Mouse (Mus musculus) common myeloid progenitor, adult 5-6 weeks (primary cell): ENCODE results near the gene Obox5. TPM values are rescaled to one million over a fixed set of nuclear protein-coding genes. Genes with fewer than 3 reads are reported as not detected.
"Not testable (repeated sequence)": the region's sequence is repeated elsewhere in the genome, so short reads cannot be mapped to it uniquely, and the experiment has no call there.

Experiments
- ATAC-seq: replicated peaks from 2 replicates; pipeline ENCODE4 v1.8.0; 2016; ENCODE audit warnings: low read depth, mild to moderate bottlenecking, moderate TSS enrichment, inconsistent platforms; ENCODE audit not compliant: poor library complexity, severe bottlenecking
- total RNA-seq: library from RNA; stranded (forward); fragments of 200-1000, 187-1606 nt; gene quantifications from 2 replicates; pipeline ENCODE4 v1.2.3, GENCODE M21; 2017

Obox5 gene
- not detected in 2 replicates for total RNA-seq

DNA sequence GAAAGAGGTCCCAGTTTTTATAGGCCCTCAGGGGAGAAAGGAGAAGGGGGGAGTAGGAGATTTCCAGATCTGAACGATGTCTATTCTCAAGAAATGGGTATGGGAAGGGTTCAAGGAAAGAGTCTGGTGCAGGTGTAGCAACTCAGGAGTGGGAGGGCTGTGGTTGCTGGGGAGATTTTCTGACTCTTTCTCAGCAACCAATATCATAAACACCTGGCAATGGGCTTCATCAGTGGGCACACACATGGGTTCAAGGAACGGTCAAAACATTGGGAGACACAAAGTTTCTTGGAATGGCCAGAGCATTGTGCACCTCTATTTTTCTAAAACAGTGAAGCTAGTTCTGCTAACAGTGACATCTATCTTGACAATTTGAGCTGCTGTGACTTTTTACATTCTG lies at the start of gene Obox5:
TSS of gene Obox5 (plus strand) at position 301 of the 400 bp plus-strand sequence.
- ATAC-seq: not testable (repeated sequence)

DNA sequence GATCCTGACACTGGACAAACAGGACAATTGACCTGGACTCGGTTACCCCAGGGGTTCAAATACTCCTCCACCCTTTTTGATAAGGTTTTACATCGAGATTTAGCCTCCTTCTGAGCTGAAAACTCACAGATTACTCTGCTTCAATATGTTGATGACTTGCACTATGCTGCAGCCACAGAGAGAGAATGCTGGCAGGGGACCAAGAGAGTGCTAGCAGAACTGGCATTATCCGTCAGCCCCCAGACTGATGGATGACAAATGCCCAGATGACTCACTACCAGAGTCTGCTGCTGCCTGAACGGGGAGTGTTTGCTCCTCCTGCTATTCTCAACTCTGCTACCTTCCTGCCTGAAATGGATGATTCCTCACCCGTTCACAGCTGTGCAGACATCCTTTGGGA lies 635 bp upstream of the Obox5 start:
- ATAC-seq: not testable (repeated sequence)

Other genes with a start within 250 kb of the Obox5 start
- not detected in 2 replicates for gene Obox3, start 110.2 kb upstream of the Obox5 start, total RNA-seq
- not detected in 2 replicates for gene Obox6, start 89.5 kb downstream of the Obox5 start, total RNA-seq
- gene Crx, start 129.8 kb downstream of the Obox5 start, total RNA-seq: not detected in 2 replicates
- not detected in 2 replicates for gene Crxos, start 132.5 kb downstream of the Obox5 start, total RNA-seq
- 42.3 and 56.5 TPM in 2 replicates for gene Selenow, start 172.3 kb downstream of the Obox5 start, total RNA-seq
- 458 and 478 TPM in 2 replicates for gene Nop53, start 195.9 kb downstream of the Obox5 start, total RNA-seq
- gene Ehd2, start 217.4 kb downstream of the Obox5 start, total RNA-seq: 1.0 and 1.9 TPM in 2 replicates